Mouse (Mus musculus): ENCODE data around the gene Ddx23.

Gene Ddx23

DNA sequence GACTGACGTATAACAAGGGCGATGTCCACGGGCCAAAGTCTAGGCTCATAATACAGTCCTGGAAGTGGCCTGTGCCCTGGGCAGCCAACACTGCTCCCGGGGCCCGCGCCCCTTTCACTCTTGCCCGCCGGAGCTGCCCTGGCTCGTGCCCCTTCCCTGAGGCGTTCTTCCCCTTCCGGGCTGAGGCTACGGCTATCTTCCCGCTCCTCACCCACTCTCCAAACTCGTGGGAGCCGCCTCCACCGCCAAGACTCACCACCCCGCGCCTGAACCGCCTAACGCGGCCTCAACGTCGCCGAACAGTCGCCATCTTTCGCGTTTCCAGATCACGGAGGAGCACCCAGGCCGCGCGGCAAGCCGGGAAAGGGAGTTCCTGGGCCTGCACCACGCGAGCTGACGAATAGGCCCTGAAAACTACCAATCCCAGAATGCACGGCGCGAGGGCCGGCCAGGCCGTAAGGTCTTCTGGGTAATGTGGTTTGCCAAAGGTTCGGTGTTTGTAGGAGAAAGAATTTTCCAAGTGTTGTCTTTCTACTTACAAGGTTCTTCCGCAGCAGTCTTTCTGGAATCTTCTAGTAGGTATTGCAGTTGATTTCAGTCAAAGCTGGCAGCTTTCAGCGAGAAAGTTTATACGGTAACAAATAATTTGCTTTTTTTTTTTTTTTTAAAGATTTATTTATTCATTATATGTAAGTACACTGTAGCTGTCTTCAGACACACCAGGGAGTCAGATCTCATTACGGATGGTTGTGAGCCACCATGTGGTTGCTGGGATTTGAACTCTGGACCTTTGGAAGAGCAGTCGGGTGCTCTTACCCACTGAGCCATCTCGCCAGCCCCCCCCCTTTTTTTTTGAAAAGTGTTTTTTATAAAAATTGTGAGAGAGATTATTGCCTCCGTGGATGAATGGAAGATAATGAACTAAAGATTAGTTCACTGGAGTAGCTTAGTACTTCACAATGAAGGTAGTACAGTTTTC lies at the start of gene Ddx23:
Gene Ddx23, minus strand, starts transcription at position 328 of the 979 bp plus-strand sequence.
- peak; percentile 77 for DNase-seq (ENCODE audit: low read depth, low spot score)

DNA sequence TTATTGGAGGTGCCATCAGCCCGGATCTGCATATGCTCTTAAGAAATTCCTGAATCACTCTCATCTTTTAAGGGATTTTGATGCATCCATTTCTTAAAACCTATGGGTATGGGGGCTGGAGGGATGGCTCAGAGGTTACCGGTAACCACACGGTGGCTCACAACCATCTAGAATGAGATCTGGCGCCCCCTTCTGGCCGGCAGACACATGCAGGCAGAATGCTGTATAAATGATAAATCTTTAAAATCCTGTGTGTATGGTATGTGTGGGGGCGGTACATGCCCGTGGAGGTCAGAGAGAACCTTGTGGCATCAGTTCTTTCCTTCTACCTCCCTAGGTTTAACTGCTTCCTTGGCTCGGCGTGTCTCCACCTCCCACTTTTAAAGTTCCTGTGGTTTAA lies 47.7 kb upstream of the Ddx23 start:
- peak; percentile 59 for DNase-seq (ENCODE audit: low read depth, low spot score)

DNA sequence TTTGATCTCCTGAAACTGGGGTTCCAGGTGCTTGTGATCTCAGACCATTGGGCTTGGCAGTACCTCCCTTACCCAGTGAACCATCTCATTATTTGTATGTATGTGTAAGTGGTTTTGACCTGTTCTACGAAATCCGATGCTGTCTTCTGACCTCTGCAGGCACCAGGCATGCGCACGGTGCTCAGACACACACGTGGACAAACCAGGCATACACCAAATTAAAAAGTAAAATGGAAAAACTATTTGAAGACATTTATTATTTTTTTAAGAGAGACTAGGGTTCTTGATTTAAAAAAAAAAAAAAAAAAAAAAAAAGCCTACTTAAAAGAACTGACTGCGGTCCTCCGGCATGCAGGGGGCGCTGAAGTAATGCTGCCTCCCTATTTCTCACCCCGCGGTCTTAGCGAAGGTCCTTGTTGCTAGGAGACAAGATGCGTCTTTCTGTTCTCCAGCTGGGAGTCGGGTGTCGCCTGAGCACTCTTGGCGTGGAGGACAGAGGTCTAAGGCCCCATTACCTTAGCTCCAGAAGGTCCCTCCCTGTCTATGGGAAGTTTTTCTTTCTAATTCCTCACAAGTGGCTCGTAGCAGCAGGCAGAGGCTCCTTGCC lies 45.2 kb upstream of the Ddx23 start, which contains the start of gene Ccdc65:
Gene Ccdc65, plus strand, starts transcription at position 442 of the 607 bp plus-strand sequence.
- DNase-seq (ENCODE audit: low read depth, low spot score) = peak; percentile 77

DNA sequence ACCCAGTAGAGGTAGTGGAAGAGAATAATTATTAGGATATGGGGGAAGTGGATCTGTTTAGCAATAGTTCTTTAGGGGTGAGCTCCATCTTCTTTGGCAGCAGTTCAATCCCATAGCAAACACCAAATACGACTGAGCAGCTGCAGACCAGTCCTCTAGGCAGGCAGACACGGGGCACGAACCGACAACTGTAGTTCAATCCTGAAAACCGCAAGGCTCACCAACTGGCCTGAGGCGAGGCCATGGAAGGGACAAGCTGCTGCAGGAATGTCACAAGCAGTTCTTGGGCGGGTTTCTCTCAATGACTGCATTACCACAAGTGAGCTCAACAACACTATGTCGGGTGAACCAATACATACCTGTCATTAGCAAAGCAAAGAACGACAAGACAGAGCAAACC lies 41.6 kb upstream of the Ddx23 start:
- no peak for DNase-seq (ENCODE audit: low read depth, low spot score)

DNA sequence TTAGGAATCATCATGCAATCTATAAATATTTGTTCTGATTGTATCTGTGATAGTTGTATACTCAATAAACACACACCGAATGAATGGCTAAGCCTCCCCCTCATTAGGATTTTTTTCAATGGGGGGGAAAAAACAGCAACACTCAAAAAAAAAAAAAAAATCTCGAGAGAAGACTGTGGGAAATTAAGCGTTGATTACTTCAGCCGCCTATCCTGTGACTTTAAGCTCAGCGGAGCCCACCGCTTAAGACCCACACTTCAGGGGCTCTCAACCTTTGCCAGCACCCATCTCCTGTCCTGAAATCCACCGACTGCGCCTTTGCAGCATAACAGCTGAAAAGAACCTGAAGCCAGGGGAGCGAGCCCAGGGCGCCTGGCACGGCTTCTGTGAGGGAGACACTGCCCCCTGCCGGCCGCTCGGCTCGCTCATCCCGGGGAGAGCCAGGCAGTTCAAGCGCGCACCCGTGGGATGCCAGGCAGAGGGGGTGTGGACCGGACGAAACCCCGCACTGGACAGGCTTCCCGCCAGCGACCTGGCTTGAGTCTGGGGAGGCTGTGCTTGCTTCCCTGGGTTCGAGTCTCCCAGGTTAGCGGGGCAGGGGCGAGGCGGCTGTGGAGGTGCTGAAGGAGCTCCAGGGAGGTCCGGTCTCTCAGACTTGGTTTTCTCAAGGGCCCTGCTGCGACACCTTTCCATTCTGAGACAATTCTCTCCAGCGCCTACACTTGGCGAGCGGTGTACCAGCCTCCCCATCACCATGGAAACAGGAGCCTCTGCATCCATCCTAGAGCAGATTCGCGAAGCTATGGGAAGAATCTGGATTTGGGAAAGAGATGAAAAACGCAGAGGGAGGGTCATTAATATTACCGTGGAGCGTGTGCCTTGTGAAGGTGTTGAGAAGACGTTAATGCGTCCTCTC lies 36.8 kb upstream of the Ddx23 start:
- peak; percentile 64 for DNase-seq (ENCODE audit: low read depth, low spot score)

DNA sequence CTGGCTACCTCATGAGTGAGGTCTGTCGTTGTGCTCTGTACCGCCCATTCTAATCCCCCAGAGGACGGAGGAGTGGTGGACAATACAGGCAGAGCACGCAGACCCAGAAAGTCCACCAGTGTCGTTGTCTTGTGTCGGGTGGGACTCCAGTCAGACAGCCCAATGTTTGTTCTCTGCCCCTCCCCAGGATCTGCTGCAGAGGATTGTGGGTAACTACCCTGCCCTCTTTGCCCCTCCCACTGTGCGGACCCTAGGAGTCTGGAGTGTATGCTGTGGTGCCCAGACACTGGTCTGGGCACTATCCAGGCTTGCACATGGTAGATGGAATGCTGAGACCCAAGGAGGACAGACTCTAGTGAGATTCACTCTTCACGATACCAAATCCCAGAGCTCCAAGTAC lies 33.5 kb upstream of the Ddx23 start:
- no peak for DNase-seq (ENCODE audit: low read depth, low spot score)

DNA sequence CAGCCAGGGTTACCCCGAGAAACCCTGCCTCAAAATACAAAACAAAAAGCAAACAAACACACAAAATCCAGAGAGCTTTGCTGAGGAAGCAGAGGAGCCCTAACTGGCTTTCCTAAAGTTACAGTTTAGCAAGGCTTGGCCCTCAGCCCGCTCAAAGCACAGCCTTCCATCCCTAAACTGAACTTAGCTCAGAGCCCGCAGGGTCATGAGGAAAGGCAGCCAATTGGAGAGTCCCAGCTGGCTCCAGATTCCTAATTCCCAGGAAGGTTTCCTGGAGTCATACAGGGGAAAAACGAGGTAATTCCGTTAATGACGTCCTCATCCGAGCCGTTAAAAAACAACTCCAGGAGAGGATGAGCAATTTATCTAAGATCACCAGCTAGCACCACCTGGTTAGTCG lies 33.0 kb upstream of the Ddx23 start:
- DNase-seq (ENCODE audit: low read depth, low spot score) = no peak

DNA sequence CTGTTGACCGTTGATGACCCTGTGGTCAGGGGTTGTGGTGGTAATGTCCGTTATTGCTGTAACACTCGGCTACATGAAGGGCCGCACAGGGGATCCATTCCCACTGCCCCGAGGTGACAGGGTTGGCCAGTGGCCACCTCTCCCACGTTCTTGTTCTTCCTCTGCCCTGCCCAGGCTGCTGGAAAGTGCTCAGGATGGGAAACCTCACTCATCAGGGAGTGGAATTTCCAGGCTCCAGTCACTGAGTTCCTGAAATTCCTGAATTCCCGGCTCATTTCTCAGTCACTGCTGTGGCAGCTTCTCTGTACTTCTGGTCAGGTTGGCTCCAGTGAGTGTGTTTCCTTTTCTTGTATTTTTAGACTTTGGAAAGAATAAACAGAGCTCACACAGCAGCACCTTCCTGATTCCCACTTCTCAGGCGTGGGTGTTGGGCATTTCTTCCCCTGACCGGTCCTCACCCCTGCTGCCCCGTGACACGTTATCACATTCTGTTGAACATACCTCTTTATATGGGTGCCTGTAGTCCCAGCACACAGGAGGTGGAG lies 29.5 kb upstream of the Ddx23 start:
- DNase-seq (ENCODE audit: low read depth, low spot score) = no peak

DNA sequence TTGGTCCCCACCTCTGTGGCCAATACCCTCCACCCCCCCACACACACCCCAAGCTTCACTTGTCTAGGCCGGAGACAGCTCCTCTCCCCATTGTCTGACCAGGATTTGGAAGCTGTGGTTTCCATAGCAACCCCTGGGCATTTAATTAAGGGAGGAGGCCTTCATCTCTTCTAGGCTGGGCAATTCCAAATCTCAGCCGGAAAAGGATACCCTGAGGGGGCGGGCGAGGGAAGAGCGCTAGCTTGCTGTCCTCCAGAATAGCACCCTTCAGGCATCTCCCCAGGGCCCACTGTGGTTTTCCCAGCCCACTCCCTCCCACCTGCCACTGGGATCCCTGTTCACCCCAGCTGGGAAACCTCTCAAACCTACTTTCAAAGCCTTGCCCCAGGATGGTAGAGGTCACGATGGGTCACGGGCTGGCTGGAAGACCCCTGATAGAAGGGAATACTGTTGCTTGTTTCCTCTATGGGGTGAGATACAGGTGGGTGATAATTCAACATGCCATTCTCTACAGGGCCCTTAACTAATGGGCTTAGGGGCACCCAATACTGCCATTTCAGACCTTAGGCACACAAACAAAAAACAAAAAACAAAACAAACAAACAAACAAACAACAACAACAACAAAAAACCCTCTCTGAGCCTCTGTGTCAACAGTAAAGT lies 28.9 kb upstream of the Ddx23 start:
- no peak for DNase-seq (ENCODE audit: low read depth, low spot score)

DNA sequence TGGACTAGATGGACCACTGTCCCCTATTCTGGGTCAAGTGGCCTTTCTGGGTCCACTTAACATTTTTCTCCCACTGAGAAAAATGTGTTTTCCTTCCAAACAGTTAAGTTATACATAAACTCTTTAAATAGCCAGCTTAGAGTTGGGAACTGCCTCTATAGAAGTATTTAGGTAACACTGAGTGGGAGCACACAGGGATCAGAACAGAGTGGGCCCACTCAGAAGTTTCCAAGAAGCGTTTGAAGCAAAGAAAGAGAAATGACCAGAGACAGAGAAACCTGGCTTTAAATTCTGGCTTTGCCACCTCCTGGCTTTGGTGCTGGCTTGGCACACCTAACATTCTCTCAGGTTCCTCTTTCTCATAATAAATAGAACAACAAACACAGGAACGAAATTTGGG lies 27.0 kb upstream of the Ddx23 start:
- DNase-seq (ENCODE audit: low read depth, low spot score) = no peak

DNA sequence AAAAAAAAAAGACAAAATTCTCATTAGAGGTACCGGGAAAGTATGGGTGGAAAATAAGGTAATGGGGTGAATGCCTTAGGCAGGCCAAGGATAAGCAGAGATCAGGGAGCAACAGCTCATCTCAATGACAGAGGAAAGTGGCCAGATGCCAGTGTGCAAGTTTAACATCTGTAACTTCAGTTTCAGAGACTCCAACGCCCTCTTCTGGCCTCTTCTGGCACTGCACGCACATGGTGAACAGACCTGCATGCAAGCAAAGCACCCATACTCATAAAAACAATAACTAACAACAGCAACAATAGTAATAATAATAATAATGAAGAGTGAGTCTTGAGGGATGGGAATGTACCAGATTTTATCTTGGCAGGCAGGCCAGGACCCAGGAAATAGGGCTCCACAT lies 23.2 kb upstream of the Ddx23 start:
- DNase-seq (ENCODE audit: low read depth, low spot score) = no peak

DNA sequence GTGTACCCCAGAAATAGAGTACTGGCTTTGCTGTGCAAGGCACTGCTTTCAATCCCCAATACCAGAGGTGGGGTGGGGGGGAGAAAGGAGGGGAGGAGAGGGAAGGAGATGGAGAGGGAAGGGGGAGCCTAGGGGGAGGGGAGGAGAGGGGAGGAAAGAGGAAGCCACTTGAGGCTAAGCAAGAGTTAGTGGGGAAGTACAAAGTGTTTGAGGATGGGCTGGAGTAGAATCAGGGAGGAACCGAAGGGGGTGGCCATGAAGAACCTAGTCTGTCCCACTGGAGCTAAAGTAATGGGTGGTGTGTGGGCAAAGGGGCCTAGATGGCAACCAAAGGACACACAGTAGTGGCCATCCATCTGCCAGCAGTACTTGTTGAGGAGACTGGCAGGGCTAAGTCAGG lies 21.1 kb upstream of the Ddx23 start:
- no peak for DNase-seq (ENCODE audit: low read depth, low spot score)

DNA sequence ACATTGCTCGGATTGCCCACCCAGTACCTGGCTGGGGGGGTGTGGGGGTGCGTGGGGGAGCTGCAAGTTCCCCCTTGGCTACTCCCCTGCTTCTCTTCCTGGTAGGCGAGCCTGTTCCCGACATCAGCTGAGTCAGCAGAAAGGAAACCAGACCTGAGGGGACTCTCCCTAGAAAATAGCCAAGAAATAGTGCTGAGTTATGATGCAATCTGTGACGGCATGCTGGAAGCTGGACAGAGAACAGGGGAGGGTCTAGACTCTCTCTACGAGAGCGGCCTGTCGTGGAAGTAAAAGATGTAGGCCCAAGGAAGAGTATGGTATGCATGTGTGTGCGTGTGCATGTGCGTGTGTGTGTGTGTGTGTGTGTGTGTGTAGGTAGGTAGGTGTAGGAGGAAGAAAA lies 20.5 kb upstream of the Ddx23 start:
- DNase-seq (ENCODE audit: low read depth, low spot score) = no peak

DNA sequence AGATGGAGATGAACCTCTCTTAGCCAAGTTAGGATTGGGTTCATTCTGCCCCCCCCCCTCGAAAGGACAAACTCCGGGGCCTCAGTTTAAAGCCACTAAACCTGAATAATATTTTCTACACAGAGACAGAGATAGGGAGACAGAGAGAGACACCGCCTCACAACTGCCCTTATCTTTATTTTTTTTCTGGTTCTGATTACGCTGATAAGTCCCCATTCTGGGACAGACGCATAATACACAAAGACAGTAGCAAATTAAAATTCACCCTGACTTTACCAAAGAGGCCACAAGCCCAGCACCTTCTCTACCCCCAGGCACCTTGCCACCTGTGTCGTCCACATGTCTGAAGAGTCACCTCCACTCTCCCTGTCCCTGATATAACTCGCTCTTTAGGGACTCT lies 18.9 kb upstream of the Ddx23 start:
- no peak for DNase-seq (ENCODE audit: low read depth, low spot score)

DNA sequence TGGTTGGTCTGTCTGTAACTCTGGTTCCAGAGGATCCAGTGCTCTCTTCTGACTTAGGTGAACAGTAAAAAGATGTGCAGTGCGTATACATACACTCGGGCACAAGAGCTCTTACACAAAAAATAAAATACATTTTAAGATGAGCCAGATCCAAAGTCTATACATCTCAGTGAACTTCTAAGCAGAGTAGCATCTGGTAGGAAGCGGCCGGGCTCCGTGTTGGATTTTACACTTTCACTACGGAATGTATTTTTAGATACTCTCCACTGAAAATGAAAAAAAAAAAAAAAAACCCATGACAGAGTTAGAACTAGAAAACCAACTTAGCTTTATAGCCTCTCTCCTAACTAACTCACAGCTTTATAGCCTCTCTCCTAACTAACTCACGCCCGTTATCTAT lies 18.0 kb upstream of the Ddx23 start:
- no peak for DNase-seq (ENCODE audit: low read depth, low spot score)

DNA sequence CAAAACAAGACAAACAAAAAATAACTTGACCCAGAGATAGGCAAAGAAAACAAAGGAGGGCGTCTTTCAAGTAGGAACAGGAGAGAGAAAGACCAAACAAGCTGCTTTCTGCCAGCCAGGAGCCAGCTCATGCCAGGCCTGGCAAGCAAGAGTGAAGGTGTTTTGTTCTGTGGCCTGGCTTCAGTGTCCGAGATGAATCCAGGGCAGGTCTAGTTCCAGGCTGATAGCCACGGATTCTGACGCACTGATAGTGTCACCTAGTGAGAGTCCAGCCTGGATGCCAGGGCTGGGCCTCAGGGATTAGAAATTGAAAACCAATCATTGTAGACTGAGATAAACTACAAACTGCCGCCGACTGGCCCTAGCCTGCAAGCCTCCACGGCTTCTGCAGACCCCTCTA lies 15.3 kb upstream of the Ddx23 start:
- no peak for DNase-seq (ENCODE audit: low read depth, low spot score)

DNA sequence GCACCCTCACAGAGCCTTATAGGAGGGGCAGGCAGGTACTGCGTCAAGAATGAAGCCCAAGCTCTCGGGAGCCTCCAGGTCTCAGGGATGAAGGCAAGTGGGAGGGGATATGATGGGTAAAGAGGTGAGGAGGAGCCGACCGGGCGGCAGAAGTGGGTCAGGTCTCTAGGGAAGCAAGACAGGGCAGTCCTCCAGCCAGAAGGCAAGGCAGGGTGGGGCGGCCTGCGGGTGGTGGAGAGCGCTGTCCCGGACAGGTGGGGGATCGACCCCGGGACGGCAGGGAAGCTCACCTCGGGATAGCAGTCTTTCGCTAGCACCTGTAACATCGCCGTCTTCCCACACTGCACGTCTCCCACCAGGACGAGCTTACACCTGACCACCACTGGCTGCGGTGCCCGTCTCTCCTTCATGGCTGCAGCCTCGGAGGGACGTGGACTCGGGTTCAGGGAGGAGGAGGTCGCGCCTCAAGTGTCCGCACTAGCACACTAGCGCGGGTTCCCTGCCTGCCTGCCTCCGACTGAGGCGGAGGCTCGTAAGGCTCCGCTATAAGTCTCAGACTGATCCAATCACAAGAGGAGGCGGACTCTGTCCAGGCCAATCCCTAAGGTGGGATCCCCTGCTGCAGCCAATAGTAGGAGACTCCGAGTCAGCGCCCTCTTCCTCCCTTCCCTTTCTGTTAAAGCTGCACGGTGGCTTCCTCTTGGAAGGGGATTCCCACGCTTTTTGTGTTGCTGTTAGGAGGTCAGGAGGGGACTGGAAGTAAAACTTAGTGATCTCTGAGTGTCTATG lies 14.4 kb upstream of the Ddx23 start, which contains the start of gene Rnd1:
Gene Rnd1, minus strand, starts transcription at position 522 of the 789 bp plus-strand sequence.
- DNase-seq (ENCODE audit: low read depth, low spot score) = peak; percentile 78

DNA sequence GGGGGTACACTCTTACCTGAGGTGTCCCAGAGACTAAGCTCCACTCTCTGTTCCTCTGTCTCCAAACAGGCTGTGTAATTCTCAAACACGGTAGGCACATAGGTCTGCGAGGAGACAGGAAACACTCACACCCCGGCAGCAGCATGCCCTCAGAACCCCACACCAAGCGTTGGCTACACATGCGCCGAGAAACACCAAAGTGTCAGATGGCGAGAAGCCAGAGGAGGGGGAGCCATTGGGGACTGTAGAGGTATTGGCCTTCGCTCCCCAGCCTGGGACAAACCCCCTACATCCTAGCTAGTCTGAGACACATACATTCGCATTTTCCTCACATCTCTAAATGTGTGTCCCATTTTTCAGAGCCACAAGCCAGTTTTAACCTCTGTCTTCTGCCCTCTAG lies 13.8 kb upstream of the Ddx23 start:
- no peak for DNase-seq (ENCODE audit: low read depth, low spot score)

DNA sequence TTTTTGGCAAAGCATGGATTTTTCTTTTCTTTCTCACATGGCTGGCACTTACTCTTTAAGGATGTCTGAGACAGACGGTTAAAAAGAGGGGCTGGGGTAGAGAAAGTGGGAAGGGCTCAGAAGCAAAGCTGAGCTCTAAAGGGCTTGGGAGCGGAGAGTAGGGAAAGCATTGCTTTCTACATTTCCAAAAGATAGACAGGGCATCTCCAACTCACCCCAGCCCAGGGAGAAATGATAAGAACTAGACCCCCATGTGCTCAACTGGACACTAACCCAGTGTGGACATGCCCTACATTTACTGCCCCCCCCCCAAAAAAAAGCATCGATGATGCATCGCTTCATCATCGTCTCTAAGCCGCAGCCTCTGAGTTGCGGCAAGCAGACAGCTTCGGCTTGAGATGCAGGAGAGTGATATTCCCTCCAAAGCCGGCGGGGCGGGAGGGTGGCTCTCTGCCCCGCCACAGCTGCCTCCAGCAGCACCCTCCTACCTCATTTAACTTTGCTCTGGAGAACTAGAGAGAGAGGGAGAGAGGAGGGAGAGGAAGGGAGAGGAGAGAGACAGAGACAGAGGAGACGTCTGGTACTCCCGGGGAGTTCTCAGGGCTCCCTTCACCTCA lies 13.0 kb upstream of the Ddx23 start:
- no peak for DNase-seq (ENCODE audit: low read depth, low spot score)
